Mouse (Mus musculus) cortical plate, adult 2 months (tissue): ENCODE data around the gene Lins1.

Source experiments
- CTCF ChIP-seq: fragments of 200-500 bp; IDR thresholded peaks from 2 replicates; pipeline ENCODE4 v1.5.1; 2011; ENCODE audit warnings: mild to moderate bottlenecking, control low read depth, low read length; ENCODE audit not compliant: insufficient read depth; ENCODE audit errors: extremely low read depth
- POLR2A ChIP-seq: fragments of 200-500 bp; IDR thresholded peaks from 2 replicates; pipeline ENCODE4 v1.6.1; 2011; ENCODE audit warnings: mild to moderate bottlenecking, low read length, control low read depth; ENCODE audit not compliant: insufficient read depth; ENCODE audit errors: extremely low read depth

- TF ChIP-seq CTCF (no peak), POLR2A (no peak)
These were observed 47.7 kb downstream of the Lins1 start for GRCm38 (mm10) chr7:66737418-66737817.
